Mouse (Mus musculus): ENCODE measurements around the gene Canx.

- no peak for TF ChIP-seq EP300 (IDR thresholded peaks at IDR 0.05; ENCODE audit: low read depth)
- TF ChIP-seq CTCF (IDR thresholded peaks at IDR 0.05; ENCODE audit: low read depth) = peak; percentile 35
These were observed 28.7 kb upstream of the Canx start, which contains the start of gene Cby3 for GRCm38 (mm10) chr11:50354162-50354561.

Measured in liver, postnatal 0 days (tissue).